Mouse (Mus musculus) kidney, embryonic 15.5 days (tissue): Measurements from ENCODE around the gene Mecom. TPM values are rescaled to one million over a fixed set of nuclear protein-coding genes. Genes with fewer than 3 reads are reported as not detected.
"Not testable (repeated sequence)": the region's sequence is repeated elsewhere in the genome, so short reads cannot be mapped to it uniquely, and the experiment has no call there.

Experiments used
- ATAC-seq: fragments of 200-750 bp; cut with Nextera tagmentation; replicated peaks from 2 replicates; pipeline ENCODE4 v1.8.0; 2017; ENCODE audit warnings: moderate TSS enrichment; ENCODE audit not compliant: low FRiP score
- H3K27ac ChIP-seq: fragments of 300-500 bp; sonication (generic); 2 replicates; pipeline ENCODE4 v1.5.1; 2015; ENCODE audit warnings: mild to moderate bottlenecking, inconsistent platforms
- H3K27me3 ChIP-seq: fragments of 300-500 bp; sonication (generic); 2 replicates; pipeline ENCODE4 v1.6.1; 2015; ENCODE audit warnings: inconsistent platforms
- H3K36me3 ChIP-seq: fragments of 300-500 bp; sonication (generic); 2 replicates; pipeline ENCODE4 v1.6.1; 2015; ENCODE audit warnings: inconsistent platforms
- H3K4me1 ChIP-seq: fragments of 300-500 bp; sonication (generic); 2 replicates; pipeline ENCODE4 v1.6.1; 2015; ENCODE audit warnings: inconsistent platforms
- H3K4me2 ChIP-seq: fragments of 300-500 bp; sonication (generic); 2 replicates; pipeline ENCODE4 v1.6.1; 2015; ENCODE audit warnings: moderate library complexity, mild to moderate bottlenecking, inconsistent platforms
- H3K4me3 ChIP-seq: fragments of 300-500 bp; sonication (generic); replicated peaks from 2 replicates; pipeline ENCODE4 v1.5.1; 2015; ENCODE audit warnings: mild to moderate bottlenecking, inconsistent platforms
- H3K9ac ChIP-seq: fragments of 300-500 bp; sonication (generic); 2 replicates; pipeline ENCODE4 v1.6.1; 2015; ENCODE audit warnings: mild to moderate bottlenecking, inconsistent platforms
- H3K9me3 ChIP-seq: fragments of 300-500 bp; sonication (generic); replicated peaks from 2 replicates; pipeline ENCODE4 v1.6.1; 2016; ENCODE audit warnings: inconsistent platforms
- WGBS: fragments of 180-500 bp; shearing (Covaris S2); methylation state at CpG from one replicate; pipeline ENCODE4 v1.1.7; 2015; ENCODE audit warnings: mixed read lengths; 5-methylcytosine and 5-hydroxymethylcytosine counted together
- polyA plus RNA-seq: library from polyadenylated mRNA; unstranded; fragments of >200 nt; fragmentation: Nextera tagmentation; extraction: Ambion mirVana; gene quantifications from 2 replicates; pipeline ENCODE4 v1.2.1, GENCODE M21; 2015

The Mecom gene
- polyA plus RNA-seq, 1 experiment from 2014 or later, result 66.4 TPM

DNA sequence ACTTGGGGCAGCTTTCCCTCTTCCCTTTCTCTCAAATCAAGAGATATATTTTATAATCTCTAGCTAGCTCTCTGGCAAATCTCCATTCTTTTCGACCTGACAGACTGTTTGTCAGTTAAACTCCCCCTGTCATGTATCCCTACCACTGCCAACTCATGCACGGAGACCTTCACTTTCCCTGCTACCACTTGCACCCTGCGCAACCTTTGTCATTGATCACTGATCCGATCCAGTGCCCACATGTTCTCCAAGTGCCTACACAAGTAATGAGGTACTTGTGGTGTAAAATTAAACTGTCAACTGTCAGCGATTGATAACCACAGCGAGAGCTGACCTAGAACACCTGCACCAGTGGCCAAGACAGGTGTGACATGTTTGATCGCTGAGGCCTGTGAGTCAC is 95.3 kb downstream of the Mecom start:
- no peaks in the 10 kb centered on the region for H3K27me3 ChIP-seq
- H3K9ac ChIP-seq, result no peak overlapping the region
- H3K27ac ChIP-seq, result peak overlapping the region; percentile 73
- no peaks in the 10 kb centered on the region for H3K9me3 ChIP-seq
- H3K36me3 ChIP-seq, result no peaks in the 10 kb centered on the region
- WGBS, result 33% methylated on average over 7 of the region's 7 CpGs
- no peak overlapping the region for H3K4me2 ChIP-seq
- H3K4me3 ChIP-seq, result no peak overlapping the region
- ATAC-seq, result peak; percentile 83
- peaks cover 39% of the 10 kb centered on the region for H3K4me1 ChIP-seq

DNA sequence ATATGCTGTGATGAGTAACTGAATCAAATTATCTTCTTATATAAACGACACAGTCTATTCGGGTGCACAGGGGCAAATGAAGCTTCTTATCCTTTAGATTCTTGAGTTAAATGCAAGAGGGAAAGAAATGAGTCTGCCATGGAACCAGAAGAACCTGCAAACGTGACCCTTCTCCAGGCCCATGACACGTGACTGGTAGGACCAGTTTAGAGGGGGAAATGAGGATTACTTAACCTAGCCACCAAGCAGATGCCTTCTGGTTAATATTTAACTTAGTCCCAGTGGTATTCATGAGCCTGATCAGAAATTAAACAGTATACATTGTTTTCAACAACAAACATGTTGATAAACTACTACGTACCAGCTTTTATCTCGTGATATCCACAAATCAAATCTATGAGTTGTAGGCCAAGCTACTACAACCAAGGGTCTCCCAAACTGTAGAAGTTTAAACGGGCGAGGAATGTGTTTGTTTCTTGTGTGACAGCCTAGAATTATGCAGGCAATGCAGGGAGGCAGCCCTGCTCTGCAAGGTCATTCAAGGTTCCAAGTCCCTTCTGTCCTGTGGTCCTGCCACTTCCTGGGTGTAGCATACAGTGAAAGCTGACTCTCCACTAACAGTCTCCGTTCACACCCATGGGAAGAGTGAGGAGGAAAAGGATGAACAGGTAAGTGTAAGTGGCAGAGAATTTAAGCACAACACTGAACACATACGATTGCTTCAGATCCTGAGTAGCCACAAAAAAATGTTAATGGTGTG is 97.4 kb downstream of the Mecom start:
- Histone ChIP-seq H3K4me3 (no peak overlapping the region), H3K4me2 (no peak overlapping the region), H3K9me3 (no peaks in the 10 kb centered on the region), H3K9ac (no peak overlapping the region), H3K4me1 (peaks cover 47% of the 10 kb centered on the region), H3K27me3 (no peaks in the 10 kb centered on the region), H3K36me3 (no peaks in the 10 kb centered on the region), H3K27ac (peak overlapping the region; percentile 81)
- WGBS, result 57% methylated on average over 10 of the region's 10 CpGs
- peak; percentile 52 for ATAC-seq

DNA sequence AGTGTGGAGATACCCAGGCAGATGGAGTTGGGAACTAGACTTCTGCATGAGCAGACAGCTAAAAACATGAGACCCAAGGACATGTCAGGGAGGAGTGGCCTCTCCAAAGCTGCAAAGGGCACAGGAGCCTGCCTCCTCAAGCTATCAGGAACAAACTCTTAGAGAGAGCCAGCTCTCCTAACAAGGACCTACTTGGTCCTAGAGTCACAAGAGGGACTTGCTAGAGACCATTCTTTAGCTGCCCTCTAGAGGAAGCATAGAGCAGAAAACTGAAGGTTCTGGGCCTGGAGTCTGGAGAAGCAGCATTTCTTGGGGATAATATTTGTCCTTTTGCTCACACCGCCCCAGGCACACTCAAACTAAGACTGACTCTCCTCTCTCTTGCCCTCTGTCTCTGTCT is 99.2 kb downstream of the Mecom start:
- Histone ChIP-seq H3K4me2 (no peak overlapping the region), H3K4me3 (no peak overlapping the region), H3K27ac (no peak overlapping the region), H3K9ac (no peak overlapping the region), H3K9me3 (no peaks in the 10 kb centered on the region), H3K36me3 (no peaks in the 10 kb centered on the region), H3K27me3 (no peaks in the 10 kb centered on the region), H3K4me1 (peaks cover 34% of the 10 kb centered on the region)
- 80% methylated on average over 1 of the region's 1 CpGs for WGBS
- ATAC-seq, result no peak

DNA sequence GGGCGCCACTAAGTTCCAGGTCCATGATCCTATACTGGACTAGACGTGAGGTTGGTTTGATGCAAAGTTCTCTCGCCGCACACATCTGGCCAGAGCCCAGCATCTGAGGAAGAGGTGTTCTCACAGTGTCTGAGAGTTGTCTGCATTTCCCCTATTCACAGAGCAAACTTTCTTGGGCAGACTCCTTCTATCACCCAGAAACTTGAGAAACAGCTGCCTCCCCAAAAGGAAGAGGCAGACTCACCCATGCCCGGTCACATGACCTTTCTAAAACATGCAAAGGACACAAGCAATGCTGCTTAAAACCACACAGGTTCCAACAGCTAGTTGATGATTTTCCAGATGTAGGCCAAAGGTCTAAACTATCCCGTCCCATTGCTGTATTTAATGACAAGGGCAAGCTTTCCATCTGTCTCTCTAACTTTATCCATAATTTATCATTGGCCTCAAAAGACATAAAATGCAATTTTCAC is 101.8 kb downstream of the Mecom start:
- Histone ChIP-seq H3K4me3 (no peak overlapping the region), H3K36me3 (no peaks in the 10 kb centered on the region), H3K4me1 (peaks cover 17% of the 10 kb centered on the region), H3K9me3 (no peaks in the 10 kb centered on the region), H3K27me3 (no peaks in the 10 kb centered on the region), H3K4me2 (no peak overlapping the region), H3K27ac (no peak overlapping the region), H3K9ac (no peak overlapping the region)
- 80% methylated on average over 6 of the region's 6 CpGs for WGBS
- no peak for ATAC-seq

DNA sequence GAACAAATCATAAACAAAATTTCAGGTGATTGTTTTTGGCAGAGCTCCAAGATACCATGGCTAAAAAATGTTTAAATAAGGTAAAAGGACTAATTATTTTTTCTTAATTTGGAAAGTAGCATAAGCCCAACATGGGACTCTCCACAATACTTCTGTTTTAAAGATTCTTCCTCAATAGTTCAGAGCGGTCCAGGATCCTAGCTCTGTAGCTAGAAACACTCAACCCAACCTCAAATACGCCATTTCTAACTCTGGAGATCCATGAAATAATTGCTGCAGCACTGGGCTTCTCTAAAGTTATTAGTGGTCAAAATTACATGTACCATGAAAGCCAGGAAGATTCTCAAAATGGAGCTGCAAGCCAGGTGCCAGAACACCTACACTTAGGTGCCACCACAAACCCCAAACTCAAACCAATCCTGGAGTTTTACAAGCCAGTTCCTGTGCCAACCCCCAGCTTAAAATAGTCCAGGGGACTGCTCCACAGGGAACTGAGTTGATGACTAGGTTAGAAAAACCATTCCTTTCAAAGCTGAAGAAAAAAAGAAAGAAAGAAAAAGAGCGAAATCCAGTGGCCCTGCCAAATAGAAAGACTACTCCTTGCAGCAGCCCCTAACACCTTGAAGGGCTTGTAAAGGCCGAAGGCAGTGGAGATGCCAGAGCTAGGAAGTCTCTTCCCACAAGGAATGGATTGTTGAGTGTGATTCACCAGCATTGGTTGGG is 102.4 kb downstream of the Mecom start:
- Histone ChIP-seq H3K9me3 (no peaks in the 10 kb centered on the region), H3K27ac (no peak overlapping the region), H3K4me3 (no peak overlapping the region), H3K9ac (no peak overlapping the region), H3K4me1 (peaks cover 14% of the 10 kb centered on the region; the same call in 1 of the 2 replicates), H3K4me2 (no peak overlapping the region), H3K27me3 (no peaks in the 10 kb centered on the region), H3K36me3 (no peaks in the 10 kb centered on the region)
- WGBS, result 90% methylated on average over 4 of the region's 4 CpGs
- no peak for ATAC-seq

DNA sequence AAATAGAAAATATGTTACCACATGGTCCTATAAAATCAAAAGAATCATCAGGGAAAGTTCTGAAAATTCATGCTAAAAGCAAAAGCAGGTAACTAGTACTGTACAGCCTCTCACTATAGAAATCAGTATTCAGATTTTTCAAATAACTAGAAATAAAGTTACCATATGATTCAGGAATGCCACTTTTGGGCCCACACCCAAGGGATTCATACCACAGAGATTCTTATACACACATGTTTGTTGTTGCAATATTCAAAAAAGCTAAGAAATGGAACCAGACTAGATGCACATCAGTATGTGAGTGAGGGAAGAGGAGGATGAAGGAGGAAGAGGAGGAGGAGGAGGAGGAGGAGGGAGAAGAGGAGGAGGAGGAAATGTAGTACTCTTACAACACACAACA is 106.2 kb downstream of the Mecom start:
- Histone ChIP-seq H3K9me3 (no peaks in the 10 kb centered on the region), H3K4me1 (peaks cover 12% of the 10 kb centered on the region), H3K9ac (no peak overlapping the region), H3K36me3 (no peaks in the 10 kb centered on the region), H3K4me3 (no peak overlapping the region), H3K27ac (no peak overlapping the region), H3K27me3 (no peaks in the 10 kb centered on the region), H3K4me2 (no peak overlapping the region)
- ATAC-seq, result no peak

DNA sequence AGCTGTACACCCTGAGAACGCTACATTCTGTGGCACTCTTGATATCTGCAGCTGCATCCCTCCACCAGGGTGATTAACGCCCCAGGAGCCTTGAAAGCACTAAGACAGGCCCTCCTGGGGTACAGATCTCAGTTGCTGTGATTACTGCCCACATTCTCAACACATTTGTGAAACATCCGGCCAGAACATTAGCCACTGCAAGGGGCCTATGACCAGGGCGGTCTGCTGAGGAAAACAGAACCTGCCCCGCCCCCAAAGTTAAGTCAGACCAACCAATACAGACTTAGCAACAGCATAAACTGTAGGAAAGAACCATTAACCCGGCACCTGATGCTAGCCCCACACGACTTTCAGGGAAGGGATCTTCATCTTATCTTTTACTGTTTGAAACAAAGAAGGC is 109.8 kb downstream of the Mecom start:
- no peak overlapping the region for H3K27ac ChIP-seq
- no peak overlapping the region for H3K9ac ChIP-seq
- 49% methylated on average over 7 of the region's 7 CpGs for WGBS
- H3K27me3 ChIP-seq, result no peaks in the 10 kb centered on the region
- no peak overlapping the region for H3K4me3 ChIP-seq
- no peak for ATAC-seq
- no peaks in the 10 kb centered on the region for H3K36me3 ChIP-seq
- H3K9me3 ChIP-seq, result no peaks in the 10 kb centered on the region
- H3K4me2 ChIP-seq, result no peak overlapping the region
- peaks cover 7% of the 10 kb centered on the region; the same call in 1 of the 2 replicates for H3K4me1 ChIP-seq

DNA sequence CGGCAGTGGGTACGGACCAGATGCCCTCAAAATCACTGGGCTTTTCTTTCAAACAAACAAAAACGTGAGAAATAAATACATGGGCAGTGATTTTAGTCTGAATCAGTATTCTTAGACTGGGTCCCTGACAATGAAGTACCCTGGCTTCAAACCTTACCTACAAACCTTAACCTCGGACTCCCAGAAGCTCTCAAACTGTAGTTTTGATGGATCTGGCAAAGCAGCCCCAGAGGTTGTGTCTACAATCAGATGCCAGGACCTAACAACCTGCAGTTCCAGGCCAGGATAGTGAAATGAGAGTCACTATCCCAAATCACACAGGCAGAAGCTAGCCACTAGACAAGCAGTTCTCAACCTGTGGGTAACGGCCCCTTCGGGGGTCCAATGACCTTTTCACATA is 111.2 kb downstream of the Mecom start:
- 87% methylated on average over 6 of the region's 6 CpGs for WGBS
- Histone ChIP-seq H3K27ac (no peak overlapping the region), H3K4me2 (no peak overlapping the region), H3K4me1 (peaks cover 7% of the 10 kb centered on the region; the same call in 1 of the 2 replicates), H3K9me3 (no peaks in the 10 kb centered on the region), H3K36me3 (no peaks in the 10 kb centered on the region), H3K9ac (no peak overlapping the region), H3K27me3 (no peaks in the 10 kb centered on the region), H3K4me3 (no peak overlapping the region)
- no peak for ATAC-seq

DNA sequence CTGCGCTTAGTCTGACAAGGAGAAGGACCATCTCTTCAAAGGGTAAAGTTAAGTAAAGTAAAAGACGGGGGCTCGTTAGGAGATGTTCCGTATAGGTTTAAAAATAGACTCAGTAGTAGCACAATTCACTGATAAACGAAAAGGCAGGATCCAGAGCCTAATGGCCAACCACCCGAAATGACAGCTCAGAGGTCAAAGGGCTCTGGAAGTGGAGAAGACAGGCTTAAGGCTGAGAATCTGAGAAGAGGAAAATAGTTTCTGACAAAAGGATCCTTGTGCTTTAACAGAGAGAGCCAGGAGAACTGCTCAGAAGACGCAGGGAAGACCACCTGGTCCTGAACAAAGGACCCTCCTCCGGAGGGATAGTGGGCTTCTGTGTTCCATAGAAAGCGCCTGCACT is 111.7 kb downstream of the Mecom start:
- no peak for ATAC-seq
- H3K9ac ChIP-seq, result no peak overlapping the region
- H3K27me3 ChIP-seq, result no peaks in the 10 kb centered on the region
- H3K9me3 ChIP-seq, result no peaks in the 10 kb centered on the region
- 62% methylated on average over 9 of the region's 9 CpGs for WGBS
- H3K4me2 ChIP-seq, result no peak overlapping the region
- peaks cover 7% of the 10 kb centered on the region; the same call in 1 of the 2 replicates for H3K4me1 ChIP-seq
- no peaks in the 10 kb centered on the region for H3K36me3 ChIP-seq
- no peak overlapping the region for H3K4me3 ChIP-seq
- H3K27ac ChIP-seq, result no peak overlapping the region

DNA sequence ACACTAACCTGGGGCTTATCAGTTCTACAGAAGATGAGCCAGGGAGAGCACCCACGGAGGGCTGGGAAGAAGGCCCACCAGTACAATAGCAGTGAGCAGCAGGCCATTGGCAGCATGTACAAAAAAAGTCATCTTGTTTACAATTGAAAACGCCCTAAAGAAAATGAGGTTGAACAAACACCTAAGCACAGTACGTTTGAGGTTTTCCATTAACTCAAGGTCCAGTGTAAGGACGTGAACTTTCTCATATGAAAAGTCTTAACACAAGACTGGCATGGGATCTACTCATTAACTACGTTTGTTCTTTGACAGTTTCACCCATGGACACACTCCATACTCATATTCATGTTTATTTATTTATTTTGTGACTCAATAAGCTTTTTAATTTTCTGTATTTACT is 118.9 kb downstream of the Mecom start:
- Histone ChIP-seq H3K9me3 (no peaks in the 10 kb centered on the region), H3K27ac (no peak overlapping the region), H3K4me2 (no peak overlapping the region), H3K9ac (no peak overlapping the region), H3K36me3 (no peaks in the 10 kb centered on the region), H3K4me3 (no peak overlapping the region), H3K27me3 (no peaks in the 10 kb centered on the region), H3K4me1 (no peaks in the 10 kb centered on the region)
- 81% methylated on average over 5 of the region's 5 CpGs for WGBS
- no peak for ATAC-seq

DNA sequence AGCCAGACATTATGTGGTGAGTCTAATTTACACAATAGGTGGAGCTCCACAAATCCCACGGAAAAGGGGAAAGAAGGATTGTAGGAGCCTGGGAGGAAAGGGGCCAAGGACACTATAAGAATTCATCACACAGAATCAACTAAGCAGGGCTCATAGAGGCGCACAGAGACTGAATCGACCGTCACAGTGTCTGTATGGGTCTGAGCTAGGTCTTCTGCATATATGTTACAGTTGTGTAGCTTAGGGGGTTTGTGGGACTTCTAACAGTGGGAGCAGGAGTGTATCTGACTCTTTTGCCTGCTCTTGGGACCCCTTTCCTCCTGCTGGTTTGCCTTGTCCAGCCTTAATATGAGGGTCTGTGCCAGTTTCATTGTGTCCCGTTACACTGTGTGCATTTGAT is 123.8 kb downstream of the Mecom start:
- Histone ChIP-seq H3K4me1 (0 out of 2 replicates have a peak, but pooled peaks cover 4% of the 10 kb centered on the region), H3K27ac (no peak overlapping the region), H3K36me3 (no peaks in the 10 kb centered on the region), H3K4me3 (no peak overlapping the region), H3K4me2 (no peak overlapping the region), H3K9ac (no peak overlapping the region), H3K9me3 (peaks cover 2% of the 10 kb centered on the region; the same call in 1 of the 2 replicates), H3K27me3 (no peaks in the 10 kb centered on the region)
- WGBS, result 85% methylated on average over 5 of the region's 5 CpGs
- no peak for ATAC-seq

DNA sequence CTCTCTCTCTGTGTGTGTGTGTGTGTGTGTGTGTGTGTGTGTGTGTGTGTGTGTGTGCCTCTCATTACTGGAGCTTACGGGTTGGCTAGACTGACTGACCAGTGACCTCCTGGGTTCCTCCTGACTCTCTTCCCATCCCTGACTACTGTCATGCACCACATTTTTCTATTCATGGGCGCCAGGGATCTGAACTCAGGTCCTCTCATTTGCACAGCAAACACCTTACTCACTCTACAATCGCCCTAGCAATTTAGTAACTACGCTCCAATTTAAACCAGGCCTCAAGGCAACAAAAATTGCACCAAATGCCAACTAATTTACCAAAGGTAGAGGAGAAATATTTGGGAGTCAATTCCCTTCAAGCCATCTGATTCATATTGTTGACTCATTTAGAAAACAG is 125.9 kb downstream of the Mecom start:
- WGBS, result 86% methylated on average over 4 of the region's 4 CpGs
- not testable (repeated sequence) for H3K9ac ChIP-seq, H3K27me3 ChIP-seq, H3K4me3 ChIP-seq, H3K36me3 ChIP-seq, ATAC-seq, H3K9me3 ChIP-seq, H3K4me2 ChIP-seq, H3K27ac ChIP-seq
- H3K4me1 ChIP-seq, result peaks cover 10% of the 10 kb centered on the region
